Mouse (Mus musculus) olfactory bulb, adult 2 months (tissue): ENCODE measurements around the gene Mif4gd.

ENCODE experiments used
- CTCF ChIP-seq: fragments of 200-500 bp; IDR thresholded peaks from 2 replicates; pipeline ENCODE4 v1.5.1; 2012; ENCODE audit warnings: low read depth, mild to moderate bottlenecking, low read length, moderate library complexity; ENCODE audit not compliant: insufficient read depth
- POLR2A ChIP-seq: fragments of 200-500 bp; IDR thresholded peaks from 2 replicates; pipeline ENCODE4 v1.6.1; 2012; ENCODE audit warnings: mild to moderate bottlenecking, low read depth, low read length, moderate library complexity; ENCODE audit not compliant: insufficient read depth

- TF ChIP-seq POLR2A: no peak
- TF ChIP-seq CTCF: no peak
Measured at GRCm38 (mm10) chr11:115643265-115643664, 30.5 kb upstream of the Mif4gd start.
